Mouse (Mus musculus) heart, postnatal 25 days (tissue): ENCODE measurements around the gene Bag5. TPM values are rescaled to one million over a fixed set of nuclear protein-coding genes. Genes with fewer than 3 reads are reported as not detected.
A peak's percentile ranks its signal among the peaks of the same experiment; 100 is the strongest.
"Not testable (repeated sequence)": the region's sequence is repeated elsewhere in the genome, so short reads cannot be mapped to it uniquely, and the experiment has no call there.

ENCODE experiments used
- DNase-seq: peaks from one replicate; pipeline ENCODE4 v3.0.0; 2022; ENCODE audit warnings: low spot score
- intact Hi-C: fragments of 180-260 bp; cut with DNase I; formaldehyde crosslinking; loops from one replicate; pipeline ENCODE4 v1.15.1; 2025
- total RNA-seq, 2 experiments: library from RNA; stranded (reverse); gene quantifications; 2 replicates each; pipeline ENCODE4 v1.2.3; 2021

Bag5 gene
- total RNA-seq, 2 experiments from 2014 or later: 19.4 to 21.2 TPM

DNA sequence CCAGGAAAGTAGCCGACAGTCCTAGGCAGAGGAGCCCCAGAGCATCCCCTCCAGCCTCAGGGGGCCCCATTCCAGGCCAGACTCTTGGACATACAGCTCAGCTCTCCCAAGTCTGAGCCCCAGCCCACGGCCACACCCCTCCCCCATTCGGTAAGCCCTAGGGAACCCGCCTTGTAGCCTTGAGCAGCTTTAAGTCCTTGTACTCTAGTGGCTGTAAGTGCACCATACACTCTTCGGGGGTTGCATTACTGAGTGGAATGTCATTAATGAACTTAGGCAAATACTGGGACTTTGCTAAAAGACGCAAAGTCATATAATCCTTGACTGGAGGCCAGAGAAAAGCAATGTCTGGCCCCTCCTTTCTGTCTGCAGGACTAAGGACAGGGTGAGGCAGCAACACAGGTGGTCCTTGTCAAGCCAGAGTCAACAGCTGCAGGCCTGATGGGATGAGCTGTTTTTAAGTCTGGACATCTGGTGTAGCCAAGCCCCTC is 48.9 kb downstream of the Bag5 start:
- intact Hi-C loops: no loop called here
- DNase-seq: peak; percentile 37

DNA sequence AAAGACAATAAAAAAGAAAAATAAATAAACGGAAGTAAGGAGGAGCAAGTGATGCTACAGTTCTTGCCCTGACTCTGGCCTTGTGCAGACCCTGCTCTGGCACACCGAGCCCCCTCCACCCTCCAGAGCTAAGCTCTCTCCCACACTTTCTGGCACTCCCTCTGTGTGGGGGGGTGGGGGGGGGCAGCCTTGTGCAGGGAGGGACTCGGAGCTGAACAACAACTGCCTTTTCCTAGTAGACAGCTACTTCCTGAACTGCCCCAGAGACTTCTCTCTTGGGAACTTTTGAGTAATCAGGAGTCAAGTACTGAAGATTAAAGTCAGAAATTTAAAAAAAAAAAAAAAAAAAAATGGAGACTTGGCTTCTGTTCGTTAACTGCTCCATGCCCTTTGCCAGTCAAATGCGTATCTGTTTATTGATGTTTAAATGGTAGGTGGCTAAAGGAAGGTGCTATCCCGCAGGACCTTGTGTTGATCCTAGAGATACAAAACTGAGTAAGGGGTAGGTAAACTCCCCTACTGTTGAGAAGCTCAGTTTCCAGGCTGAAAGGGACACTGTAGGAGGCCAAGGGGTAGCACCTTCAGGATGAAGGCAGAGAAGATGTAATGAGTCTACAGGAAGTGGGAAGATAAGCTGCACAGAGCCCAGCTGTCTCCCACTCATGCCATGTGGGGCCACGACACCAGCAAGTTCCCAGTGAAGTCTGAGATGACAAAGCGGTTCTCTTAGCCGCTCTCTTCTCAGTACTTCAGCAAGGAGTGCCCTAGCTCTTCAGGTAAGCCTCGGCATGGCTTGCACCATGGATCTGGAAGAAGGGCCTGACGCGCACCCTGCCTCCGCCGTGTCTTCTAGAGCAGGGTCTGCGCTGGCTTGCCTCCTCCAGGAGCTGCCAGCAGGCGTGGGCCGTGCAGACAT is 49.6 kb downstream of the Bag5 start:
- intact Hi-C loops: no loop called here
- no peak for DNase-seq

DNA sequence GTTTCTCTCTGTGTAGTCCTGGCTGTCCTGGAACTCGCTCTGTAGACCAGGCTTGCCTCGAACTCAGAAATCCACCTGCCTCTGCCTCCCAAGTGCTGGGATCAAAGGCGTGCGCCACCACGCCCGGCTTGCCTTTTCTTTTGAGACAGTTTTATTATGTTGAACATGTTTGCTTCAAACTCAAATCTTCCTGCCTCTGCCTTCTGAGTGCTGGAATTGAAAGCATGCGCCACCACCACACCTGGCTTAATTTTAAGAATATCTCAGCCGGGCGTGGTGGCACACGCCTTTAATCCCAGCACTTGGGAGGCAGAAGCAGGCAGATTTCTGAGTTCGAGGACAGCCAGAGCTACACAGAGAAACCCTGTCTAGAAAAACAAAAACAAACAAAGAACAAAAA is 51.5 kb downstream of the Bag5 start:
- DNase-seq, intact Hi-C loops: not testable (repeated sequence)

DNA sequence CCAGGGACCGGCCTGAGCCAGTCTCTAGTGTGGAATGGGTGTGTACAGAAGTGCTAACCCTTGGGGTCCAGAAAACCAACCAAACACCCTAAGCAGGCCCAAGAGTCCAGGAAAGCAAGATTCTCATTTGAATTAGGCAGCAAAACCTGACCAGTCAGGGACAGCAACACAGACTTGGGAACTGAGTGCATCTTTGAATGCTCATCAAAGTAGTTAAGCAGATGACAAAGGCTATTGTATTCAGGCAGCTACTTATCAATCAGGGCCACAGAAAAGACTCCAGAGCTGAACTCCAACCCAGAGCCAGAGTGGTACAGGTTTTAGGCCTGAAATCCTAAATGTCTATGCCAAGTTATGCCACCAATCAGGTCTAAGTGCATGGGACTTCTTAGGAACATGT is 52.4 kb downstream of the Bag5 start:
- no peak for DNase-seq
- intact Hi-C loops: no loop called here

Other genes with a start within 250 kb of the Bag5 start
- under 1 TPM; 0.36 to 0.75 TPM for gene Gm266, start 227.4 kb downstream of the Bag5 start, total RNA-seq
- gene Eif5, start 175.2 kb downstream of the Bag5 start, total RNA-seq: 100 to 1,000 TPM; 140 to 145 TPM
- 10 to 100 TPM; 52.9 to 54.3 TPM for gene Mark3, start 138.7 kb downstream of the Bag5 start, total RNA-seq
- gene Ckb, start 40.9 kb downstream of the Bag5 start, total RNA-seq: 10 to 100 TPM; 91.2 to 98.8 TPM
- 1 to 10 TPM; 4.4 to 5.7 TPM for gene Trmt61a, start 35.2 kb downstream of the Bag5 start, total RNA-seq
- 10 to 100 TPM; 32.1 to 36.4 TPM for gene Apopt1, start within 50 bp of the Bag5 start, total RNA-seq
- gene Klc1, start 45.6 kb upstream of the Bag5 start, total RNA-seq: 10 to 100 TPM; 94.5 to 95.3 TPM
- gene Xrcc3, start 100.6 kb upstream of the Bag5 start, total RNA-seq: 1 to 10 TPM; 1.9 to 2.2 TPM
- 10 to 100 TPM; 61.1 to 66.7 TPM for gene Zfyve21, start 100.9 kb upstream of the Bag5 start, total RNA-seq
- 10 to 100 TPM; 17.4 to 19.1 TPM for gene Ppp1r13b, start 194.9 kb upstream of the Bag5 start, total RNA-seq